Mouse (Mus musculus) small intestine, adult 2 months (tissue): ENCODE data around the gene Shisal2b. TPM values are rescaled to one million over a fixed set of nuclear protein-coding genes. Genes with fewer than 3 reads are reported as not detected.
A peak's percentile ranks its signal among the peaks of the same experiment; 100 is the strongest.
"Not testable (repeated sequence)": the region's sequence is repeated elsewhere in the genome, so short reads cannot be mapped to it uniquely, and the experiment has no call there.

Experiments
- H3K27ac ChIP-seq: fragments of 200-500 bp; 2 replicates; pipeline ENCODE4 v1.5.1; 2012; ENCODE audit warnings: low read depth, low read length, control low read depth, inconsistent platforms; ENCODE audit not compliant: insufficient read depth
- H3K27me3 ChIP-seq: fragments of 200-500 bp; 2 replicates; pipeline ENCODE4 v1.6.1; 2012; ENCODE audit warnings: mild to moderate bottlenecking, moderate library complexity, low read length, inconsistent platforms; ENCODE audit not compliant: control insufficient read depth, insufficient read depth
- H3K36me3 ChIP-seq: fragments of 200-500 bp; 2 replicates; pipeline ENCODE4 v1.6.1; 2012; ENCODE audit warnings: mild to moderate bottlenecking, low read length, control low read depth, inconsistent platforms; ENCODE audit not compliant: control insufficient read depth, insufficient read depth
- H3K4me1 ChIP-seq: fragments of 200-500 bp; 2 replicates; pipeline ENCODE4 v1.6.1; 2012; ENCODE audit warnings: low read length, inconsistent platforms, mixed read lengths; ENCODE audit not compliant: control insufficient read depth, insufficient read depth, insufficient read length
- H3K4me3 ChIP-seq: fragments of 200-500 bp; 2 replicates; pipeline ENCODE4 v1.5.1; 2012; ENCODE audit warnings: low read depth, mild to moderate bottlenecking, control low read depth, inconsistent platforms, low read length, moderate library complexity
- CTCF ChIP-seq: fragments of 200-500 bp; IDR thresholded peaks from 2 replicates; pipeline ENCODE4 v1.5.1; 2012; ENCODE audit warnings: low read depth, mild to moderate bottlenecking, control low read depth, inconsistent platforms, low read length, moderate library complexity, mixed read lengths; ENCODE audit not compliant: insufficient replicate concordance, insufficient read length; ENCODE audit errors: extremely low read depth
- POLR2A ChIP-seq: fragments of 200-500 bp; IDR thresholded peaks from 2 replicates; pipeline ENCODE4 v1.6.1; 2012; ENCODE audit warnings: low read depth, mild to moderate bottlenecking, control low read depth, inconsistent platforms, low read length, moderate library complexity
- WGBS: fragments of 180-500 bp; shearing (Covaris S2); methylation state at CpG from one replicate; pipeline ENCODE4 v1.1.7; 2018; 5-methylcytosine and 5-hydroxymethylcytosine counted together
- polyA plus RNA-seq: library from polyadenylated mRNA; depleted of rRNA; stranded (reverse); fragments of >200 nt; gene quantifications from 2 replicates; pipeline ENCODE4 v1.2.3, GENCODE M21; 2012; rRNA removed

Shisal2b gene
- polyA plus RNA-seq: 0.11 and 0.28 TPM in 2 replicates

DNA sequence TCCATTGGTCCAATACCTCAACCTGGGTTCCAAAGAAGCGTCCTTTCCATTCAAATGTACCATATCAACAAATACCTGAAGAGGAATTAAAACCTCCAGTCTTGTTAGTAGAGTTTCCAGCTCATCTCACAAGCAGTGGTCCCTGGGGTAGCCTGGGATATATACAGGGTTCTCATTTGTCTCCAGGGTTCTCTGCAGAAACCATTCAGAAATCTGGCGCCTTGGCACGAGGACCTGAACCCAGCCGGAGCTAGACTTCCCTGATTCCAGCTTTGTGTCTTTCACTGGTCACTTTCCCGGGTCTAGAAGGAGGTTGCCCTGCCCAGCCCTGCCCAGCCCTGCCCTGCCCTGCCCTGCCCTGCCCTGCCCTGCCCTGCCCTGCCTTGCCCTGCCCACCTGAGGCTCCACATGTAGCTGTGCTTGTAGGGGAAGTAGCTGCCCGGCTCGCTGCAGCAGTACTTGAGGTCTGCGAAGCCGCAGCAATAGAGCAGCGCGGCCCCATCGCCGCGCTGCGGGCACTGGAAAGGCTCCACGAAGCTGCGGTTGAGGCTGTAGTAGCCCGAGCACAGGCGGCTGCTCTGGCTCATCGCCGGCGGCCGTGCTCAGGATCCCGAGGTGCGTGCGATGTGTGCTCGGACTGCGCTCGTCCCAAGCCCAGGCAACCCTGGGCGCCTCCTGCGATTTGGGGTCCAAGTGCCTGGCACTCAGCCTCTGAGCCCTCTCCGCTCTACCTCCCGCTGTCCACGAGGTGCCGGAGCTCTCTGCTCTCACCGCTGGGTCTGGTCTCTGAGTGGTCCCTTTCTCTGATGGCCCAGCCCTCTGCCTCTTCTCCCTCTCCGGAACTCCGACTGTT is at the start of gene Shisal2b:
Shisal2b (minus strand) TSS at position 767 of the 853 bp plus-strand sequence.
- TF ChIP-seq POLR2A (no peak), CTCF (no peak)
- Histone ChIP-seq H3K36me3 (no peaks in the 10 kb centered on the region), H3K27me3 (no peaks in the 10 kb centered on the region; the same call in 1 of the 2 replicates), H3K4me3 (peak within 1 kb of the TSS; percentile 62), H3K4me1 (peaks cover 8% of the 10 kb centered on the region), H3K27ac (no peak within 1 kb of the TSS)
- WGBS: 3% methylated on average over 38 of the region's 38 CpGs

DNA sequence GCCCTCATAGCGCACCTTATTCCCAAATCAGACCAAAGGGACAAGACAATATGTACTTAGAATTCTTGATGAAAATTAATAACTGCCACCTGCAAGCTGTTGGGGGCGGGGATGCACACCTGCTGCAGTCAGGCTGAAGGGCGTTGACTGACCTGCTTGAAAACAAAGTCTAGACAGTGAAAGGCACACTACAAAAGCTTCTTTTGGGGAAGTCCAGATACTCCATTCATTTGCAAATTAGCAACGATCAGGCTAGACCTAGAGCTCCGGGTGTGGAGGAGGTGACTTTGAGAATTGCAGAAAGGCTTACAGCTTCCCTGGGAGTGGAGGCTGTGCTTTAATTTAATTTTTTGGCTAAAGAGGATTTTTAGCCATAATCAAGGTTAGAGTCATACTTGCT is 47.9 kb upstream of the Shisal2b start:
- H3K27ac ChIP-seq, H3K4me3 ChIP-seq, H3K4me1 ChIP-seq, H3K27me3 ChIP-seq, H3K36me3 ChIP-seq: not testable (repeated sequence)
- 52% methylated on average over 5 of the region's 5 CpGs for WGBS

DNA sequence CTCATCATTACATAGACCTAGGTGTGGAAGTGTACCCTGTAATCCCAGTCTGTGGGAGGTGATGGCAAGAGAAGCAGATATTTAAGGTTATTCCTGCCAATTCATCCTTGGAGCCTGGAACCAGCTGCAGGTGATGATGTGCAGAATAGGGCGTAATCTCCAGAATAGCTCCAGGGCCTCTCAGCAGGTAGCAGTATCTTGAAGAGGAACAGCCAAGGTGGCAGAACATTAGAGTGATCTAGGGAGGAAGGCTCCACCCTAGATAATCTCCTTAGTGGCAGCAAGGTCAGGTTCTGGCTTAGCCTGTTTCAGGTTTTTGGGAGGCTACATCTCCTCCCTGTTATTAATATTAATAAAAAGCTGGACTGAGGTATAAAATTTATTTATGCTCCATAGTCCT is 47.3 kb upstream of the Shisal2b start:
- H3K36me3 ChIP-seq, H3K4me1 ChIP-seq, H3K27me3 ChIP-seq, H3K27ac ChIP-seq, H3K4me3 ChIP-seq: not testable (repeated sequence)
- 84% methylated on average over 1 of the region's 1 CpGs for WGBS

DNA sequence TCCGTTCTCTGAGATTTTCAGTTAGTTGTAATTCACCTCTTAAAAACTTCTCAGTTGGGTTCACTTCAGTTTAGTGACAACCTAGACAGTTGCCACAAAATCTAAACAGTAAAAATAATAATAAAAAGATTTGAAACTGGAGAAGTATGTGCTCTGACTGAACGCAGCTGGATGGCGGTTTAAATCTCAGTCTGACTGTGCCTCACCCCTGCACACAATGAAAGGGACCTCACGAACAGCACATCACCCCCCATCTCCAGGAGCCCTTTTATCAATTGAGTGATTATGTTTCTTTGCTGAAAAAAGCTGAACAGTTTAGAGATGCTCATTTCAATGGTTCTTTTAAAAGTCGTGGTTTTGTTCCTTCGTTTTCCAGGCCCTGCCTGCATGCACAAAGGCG is 45.0 kb upstream of the Shisal2b start:
- no peak for TF ChIP-seq POLR2A
- no peak for TF ChIP-seq CTCF
- no peak overlapping the region for H3K27ac ChIP-seq
- H3K36me3 ChIP-seq: no peaks in the 10 kb centered on the region
- WGBS: 70% methylated on average over 7 of the region's 7 CpGs
- H3K4me1 ChIP-seq: no peaks in the 10 kb centered on the region
- H3K27me3 ChIP-seq: no peaks in the 10 kb centered on the region
- H3K4me3 ChIP-seq: no peak overlapping the region

DNA sequence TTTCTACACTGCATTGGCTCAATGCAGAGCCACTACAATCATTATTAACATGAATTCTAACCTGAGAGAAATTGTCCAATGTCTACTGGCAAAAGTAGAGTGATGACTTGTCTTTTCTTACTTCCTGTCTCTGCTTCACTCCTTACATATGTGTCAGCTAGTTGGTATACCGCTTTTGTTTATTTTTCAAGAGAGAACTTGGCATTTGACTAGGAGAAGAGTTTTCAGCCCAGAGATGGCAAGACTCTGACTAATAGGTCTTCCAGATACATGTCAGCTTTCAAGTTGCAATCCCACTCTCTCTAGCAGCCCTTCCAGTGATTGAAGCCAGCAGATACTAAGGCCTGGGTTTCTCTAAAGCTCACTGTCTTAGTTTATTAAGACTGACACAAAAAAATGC is 31.1 kb upstream of the Shisal2b start:
- TF ChIP-seq POLR2A (no peak), CTCF (no peak)
- no peaks in the 10 kb centered on the region for H3K36me3 ChIP-seq
- 90% methylated on average over 1 of the region's 1 CpGs for WGBS

DNA sequence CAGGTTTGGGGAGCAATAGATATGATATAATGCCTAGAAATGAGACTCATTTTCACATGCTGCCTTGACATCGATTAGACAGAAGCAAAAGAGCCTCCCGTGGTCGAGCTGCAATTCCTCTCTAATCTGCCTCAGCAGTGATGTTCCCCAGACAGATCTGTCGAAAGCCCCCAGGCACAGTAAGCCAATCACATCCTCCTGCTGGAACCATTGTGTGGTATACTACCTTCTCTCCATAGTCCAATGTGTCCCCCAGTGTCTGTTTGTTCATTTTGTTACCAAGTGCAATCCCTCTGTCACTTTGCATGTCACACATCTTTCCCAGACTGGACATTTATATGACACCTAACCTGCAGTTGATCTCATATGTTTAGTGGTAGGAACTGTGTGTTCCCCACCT is 28.6 kb upstream of the Shisal2b start:
- Histone ChIP-seq H3K36me3 (no peaks in the 10 kb centered on the region), H3K27me3 (no peaks in the 10 kb centered on the region), H3K27ac (no peak overlapping the region), H3K4me1 (no peaks in the 10 kb centered on the region), H3K4me3 (no peak overlapping the region)
- TF ChIP-seq CTCF (no peak), POLR2A (no peak)
- WGBS: 79% methylated on average over 4 of the region's 4 CpGs

More for the DNA sequence above, 31.1 kb upstream of the Shisal2b start:
- Histone ChIP-seq H3K4me3 (no peak overlapping the region), H3K27me3 (no peaks in the 10 kb centered on the region), H3K4me1 (no peaks in the 10 kb centered on the region), H3K27ac (no peak overlapping the region)

DNA sequence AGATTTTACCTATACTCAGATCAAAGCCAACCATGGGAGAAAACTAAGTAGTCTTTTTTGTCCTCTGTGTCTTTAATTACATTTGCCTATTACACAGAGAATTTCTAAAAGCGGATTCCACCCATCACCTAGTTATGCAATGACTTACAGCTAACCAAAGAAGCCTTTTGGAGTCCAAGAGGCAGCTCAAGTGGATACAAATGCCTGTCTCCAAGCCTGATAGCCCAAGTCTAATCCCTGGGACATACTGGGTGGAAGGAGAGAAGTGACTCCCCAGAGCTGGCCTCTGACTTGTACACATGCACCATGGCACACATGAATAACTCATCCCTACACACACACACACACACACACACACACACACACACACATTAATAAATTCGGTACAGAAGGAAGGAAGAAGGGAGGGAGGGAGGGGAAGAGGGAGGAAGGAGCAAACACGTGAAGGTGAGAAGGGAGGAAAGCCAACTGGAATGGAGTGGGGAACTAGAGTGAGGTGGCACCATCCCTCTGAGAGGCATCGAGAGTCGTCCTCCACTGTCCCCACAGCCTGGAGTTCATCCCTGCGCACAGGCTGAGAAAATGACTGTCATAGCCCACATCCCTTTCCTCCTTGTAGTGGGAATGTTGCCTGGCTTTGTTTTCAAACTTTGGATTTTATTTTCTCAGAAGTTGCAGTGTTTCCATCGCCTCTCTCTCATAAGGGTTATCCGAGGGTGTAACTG is 22.8 kb upstream of the Shisal2b start:
- H3K4me3 ChIP-seq: no peak overlapping the region
- WGBS: 67% methylated on average over 8 of the region's 8 CpGs
- no peak overlapping the region for H3K27ac ChIP-seq
- no peaks in the 10 kb centered on the region for H3K36me3 ChIP-seq
- H3K27me3 ChIP-seq: no peaks in the 10 kb centered on the region
- no peak for TF ChIP-seq POLR2A
- TF ChIP-seq CTCF: no peak
- no peaks in the 10 kb centered on the region for H3K4me1 ChIP-seq
